Mouse (Mus musculus) megakaryocyte, embryonic 14.5 days (primary cell): ENCODE data around the gene Tnfsf14.

ENCODE experiments used
- FLI1 ChIP-seq: IDR thresholded peaks from 2 replicates; pipeline ENCODE4 v1.6.1; 2012; ENCODE audit warnings: low read length, inconsistent platforms, mixed read lengths
- GATA1 ChIP-seq: IDR thresholded peaks from 3 replicates; pipeline ENCODE4 v1.6.1; 2012; ENCODE audit warnings: mixed read lengths, low read length, inconsistent platforms, borderline replicate concordance

DNA sequence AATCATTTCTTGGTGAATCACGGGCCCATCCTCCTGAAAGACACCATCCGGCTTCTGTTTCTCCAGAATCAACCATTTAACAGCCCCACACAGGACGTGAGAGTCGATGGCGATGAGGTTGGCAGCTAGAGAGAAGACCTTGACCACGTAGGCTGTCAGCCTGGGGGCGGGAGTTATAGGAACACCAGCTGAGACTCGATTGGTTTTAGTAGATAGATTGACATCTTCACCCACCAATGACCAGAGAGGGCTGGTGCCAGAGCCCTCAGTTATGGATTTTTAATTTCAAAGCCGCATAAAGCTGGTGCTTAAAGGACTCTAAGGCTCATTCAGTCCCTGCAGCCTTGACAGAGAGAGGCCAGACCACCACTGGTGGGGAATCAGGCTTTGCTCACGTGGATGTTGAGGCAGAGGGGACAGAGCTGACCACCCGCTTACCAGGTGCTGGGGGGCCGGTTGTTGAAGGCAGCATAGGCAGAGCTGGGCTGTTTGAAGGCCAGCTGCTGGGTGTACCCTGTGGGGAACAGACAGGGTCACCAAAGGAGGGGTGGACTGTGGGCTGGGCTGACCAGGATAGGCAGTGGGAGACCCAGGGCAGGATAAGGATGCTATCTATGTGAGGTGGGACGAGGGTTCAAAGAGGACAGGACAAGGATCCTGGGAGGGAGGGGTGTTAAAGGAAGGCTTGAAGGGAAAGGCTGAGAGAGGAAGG lies 20.9 kb upstream of the Tnfsf14 start:
- TF ChIP-seq GATA1 (no peak), FLI1 (no peak)
